Mouse (Mus musculus): ENCODE measurements around the gene Olfr1410. TPM values are rescaled to one million over a fixed set of nuclear protein-coding genes. Genes with fewer than 3 reads are reported as not detected.

Olfr1410 gene
- polyA plus RNA-seq, 1 experiment from 2014 or later: not detected

DNA sequence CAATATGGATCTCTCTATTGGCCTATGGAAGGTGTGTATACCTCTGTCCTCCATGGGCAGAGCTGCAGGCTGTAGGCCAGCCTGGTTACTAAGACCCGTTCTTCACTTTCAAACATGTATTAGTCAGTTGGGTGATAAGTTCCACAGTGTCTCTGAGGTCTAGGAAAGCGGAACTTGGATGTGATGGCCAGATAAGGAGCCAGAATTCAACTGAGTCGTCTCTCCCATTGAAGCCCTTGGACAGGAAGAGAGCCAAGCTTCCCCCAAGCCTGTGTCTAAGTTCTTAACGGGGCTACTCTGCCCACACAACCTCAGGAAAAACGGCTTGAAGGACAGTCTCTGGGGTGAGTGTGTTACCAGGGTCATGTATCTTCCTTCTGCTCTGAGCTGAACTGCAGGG lies 53.8 kb downstream of the Olfr1410 start:
- H3K27me3 ChIP-seq: peaks cover 4% of the 10 kb centered on the region; the same call in 1 of the 2 replicates
- H3K4me3 ChIP-seq: no peak overlapping the region
- H3K9me3 ChIP-seq: no peaks in the 10 kb centered on the region
- H3K4me1 ChIP-seq (replicated peaks): peaks cover 9% of the 10 kb centered on the region; the same call in 1 of the 2 replicates
- ATAC-seq (ENCODE audit: low read depth): no peak
- no peaks in the 10 kb centered on the region for H3K36me3 ChIP-seq
- 71% methylated on average over 5 of the region's 5 CpGs for WGBS
- no peak overlapping the region for H3K9ac ChIP-seq
- no peak overlapping the region for H3K27ac ChIP-seq (replicated peaks)
- H3K4me2 ChIP-seq: no peak overlapping the region

Other genes starting within 250 kb of the Olfr1410 start
- 313 and 317 TPM in 2 replicates for gene Ndufa10, start 131.9 kb upstream of the Olfr1410 start, polyA plus RNA-seq (2015; fragmentation: Nextera tagmentation; extraction: Ambion mirVana)
- gene Olfr1416, start 120.7 kb upstream of the Olfr1410 start, polyA plus RNA-seq (2015; fragmentation: Nextera tagmentation; extraction: Ambion mirVana): not detected in 2 replicates
- gene Olfr1415, start 109.7 kb upstream of the Olfr1410 start, polyA plus RNA-seq (2015; fragmentation: Nextera tagmentation; extraction: Ambion mirVana): not detected in 2 replicates
- gene Olfr1414, start 87.1 kb upstream of the Olfr1410 start, polyA plus RNA-seq (2015; fragmentation: Nextera tagmentation; extraction: Ambion mirVana): not detected in 2 replicates
- gene Olfr1413, start 34.5 kb upstream of the Olfr1410 start, polyA plus RNA-seq (2015; fragmentation: Nextera tagmentation; extraction: Ambion mirVana): not detected in 2 replicates
- not detected in 2 replicates for gene Olfr1412, start 20.0 kb upstream of the Olfr1410 start, polyA plus RNA-seq (2015; fragmentation: Nextera tagmentation; extraction: Ambion mirVana)
- gene Olfr1411, start 11.4 kb upstream of the Olfr1410 start, polyA plus RNA-seq (2015; fragmentation: Nextera tagmentation; extraction: Ambion mirVana): not detected in 2 replicates
- not detected in 2 replicates for gene Olfr12, start 12.0 kb downstream of the Olfr1410 start, polyA plus RNA-seq (2015; fragmentation: Nextera tagmentation; extraction: Ambion mirVana)
- 520 and 589 TPM in 2 replicates for gene Cops9, start 36.2 kb downstream of the Olfr1410 start, polyA plus RNA-seq (2015; fragmentation: Nextera tagmentation; extraction: Ambion mirVana)
- not detected in 2 replicates for gene Otos, start 43.1 kb downstream of the Olfr1410 start, polyA plus RNA-seq (2015; fragmentation: Nextera tagmentation; extraction: Ambion mirVana)
- gene Gpc1, start 225.9 kb downstream of the Olfr1410 start, polyA plus RNA-seq (2015; fragmentation: Nextera tagmentation; extraction: Ambion mirVana): 59.4 and 64.3 TPM in 2 replicates

Data from neural tube, embryonic 13.5 days (tissue).